Mouse (Mus musculus) intestine, embryonic 16.5 days (tissue): ENCODE measurements around the gene Six4. TPM values are rescaled to one million over a fixed set of nuclear protein-coding genes. Genes with fewer than 3 reads are reported as not detected.

ENCODE experiments used
- polyA plus RNA-seq: library from polyadenylated mRNA; unstranded; fragments of >200 nt; fragmentation: Nextera tagmentation; extraction: Ambion mirVana; gene quantifications from 2 replicates; pipeline ENCODE4 v1.2.1, GENCODE M21; 2015

Six4 gene
- polyA plus RNA-seq, 1 experiment from 2014 or later: 0.20 TPM

Other genes starting within 250 kb of the Six4 start
- gene Six6, start 173.6 kb downstream of the Six4 start, polyA plus RNA-seq: not detected in 2 replicates
- 0.81 and 1.1 TPM in 2 replicates for gene 4930447C04Rik, start 172.7 kb downstream of the Six4 start, polyA plus RNA-seq
- gene Six1, start 59.6 kb downstream of the Six4 start, polyA plus RNA-seq: not detected in 2 replicates
- 21.0 and 21.1 TPM in 2 replicates for gene Mnat1, start 10.3 kb upstream of the Six4 start, polyA plus RNA-seq
- gene Trmt5, start 173.3 kb upstream of the Six4 start, polyA plus RNA-seq: 13.0 and 16.4 TPM in 2 replicates
- 7.7 and 11.3 TPM in 2 replicates for gene Slc38a6, start 173.3 kb upstream of the Six4 start, polyA plus RNA-seq